Mouse (Mus musculus) activated CD4-positive, CD25-positive, alpha-beta regulatory T cell, adult 4 months (primary cell): ENCODE measurements around the gene Marveld2. TPM values are rescaled to one million over a fixed set of nuclear protein-coding genes. Genes with fewer than 3 reads are reported as not detected.

Experiments used
- ATAC-seq: one replicate; pipeline ENCODE4 v1.8.0; 2017
- polyA plus RNA-seq, 2 experiments: library from polyadenylated mRNA; unstranded; fragments of 100-300 nt; shearing (Covaris generic); gene quantifications; one replicate each; pipeline ENCODE4 v1.2.1; 2017

The Marveld2 gene
- polyA plus RNA-seq, result 1 to 10 TPM; 5.1 to 5.5 TPM

DNA sequence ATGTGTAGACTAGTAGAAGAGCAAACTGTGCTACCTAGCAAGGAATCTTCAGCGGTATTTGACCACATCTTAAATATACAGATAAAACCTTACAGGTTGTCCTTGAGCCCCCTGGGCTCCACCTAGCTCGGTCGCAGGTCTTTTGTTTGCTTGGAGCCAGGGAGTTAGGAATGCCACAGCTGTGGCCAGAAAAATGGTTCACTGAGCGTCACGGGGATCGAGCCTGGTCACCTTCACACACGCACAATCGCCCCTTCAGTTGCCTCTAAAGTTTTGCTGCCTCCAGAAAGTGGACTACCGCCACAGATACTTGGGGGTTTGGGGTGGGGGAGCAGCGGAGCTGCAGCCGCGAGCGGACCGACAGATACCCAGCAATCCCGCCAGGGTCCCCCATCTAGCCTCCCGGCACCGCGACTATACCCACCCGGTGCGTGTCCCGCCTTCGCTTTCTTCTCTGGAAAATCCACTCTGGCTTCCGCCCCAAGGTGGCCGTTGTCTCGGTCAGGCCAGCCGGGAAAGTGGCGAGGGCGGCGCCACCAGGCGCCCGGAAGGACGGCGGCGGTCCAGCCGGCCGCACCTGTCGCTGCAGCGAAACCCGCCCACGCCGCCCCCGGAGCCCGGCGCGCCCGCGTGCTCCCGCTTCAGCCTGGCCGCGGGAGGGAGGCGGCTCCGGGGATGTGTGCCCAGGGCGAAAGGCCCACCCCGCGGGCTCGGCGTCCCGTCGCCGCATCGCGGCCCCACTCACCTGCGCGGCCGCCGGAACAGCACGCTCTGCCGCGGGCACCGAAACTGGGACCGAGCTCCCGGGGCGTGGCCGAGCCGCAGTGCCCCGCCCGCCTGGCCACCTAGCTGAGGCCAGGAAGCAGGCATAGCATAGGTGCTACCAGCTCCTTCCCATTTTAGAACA is at the start of gene Marveld2:
Marveld2 (minus strand) TSS at position 791 of the 907 bp plus-strand sequence.
- peak; percentile 71 for ATAC-seq

DNA sequence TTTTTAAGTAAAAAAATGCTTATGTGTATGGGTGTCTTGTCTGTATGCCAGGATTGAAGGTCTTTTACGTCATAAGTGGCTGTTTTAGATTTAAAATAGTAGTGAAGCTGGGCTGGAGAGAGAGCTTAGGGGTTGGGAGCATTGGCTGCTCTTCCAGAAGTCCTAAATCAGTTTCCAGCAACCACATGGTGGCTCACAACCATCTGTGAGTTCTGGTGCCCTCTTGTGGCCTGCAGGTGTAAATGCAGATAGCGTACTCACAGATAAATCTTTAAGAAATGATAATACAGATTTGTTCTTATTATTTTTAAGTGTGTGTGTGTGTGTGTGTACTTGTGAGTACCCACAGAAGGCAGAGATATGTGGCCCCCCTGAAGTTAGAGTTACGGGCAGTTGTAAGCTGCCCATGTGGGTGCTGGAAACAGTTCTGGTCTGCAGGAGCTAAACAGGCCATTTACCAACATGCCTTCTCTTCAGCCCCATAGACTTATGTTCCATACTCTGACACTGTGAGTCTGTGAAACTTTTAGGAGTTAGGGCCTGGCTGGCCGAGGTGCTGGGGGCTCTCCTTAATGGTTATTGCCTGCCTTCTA is 43.2 kb upstream of the Marveld2 start:
- peak; percentile 62 for ATAC-seq

DNA sequence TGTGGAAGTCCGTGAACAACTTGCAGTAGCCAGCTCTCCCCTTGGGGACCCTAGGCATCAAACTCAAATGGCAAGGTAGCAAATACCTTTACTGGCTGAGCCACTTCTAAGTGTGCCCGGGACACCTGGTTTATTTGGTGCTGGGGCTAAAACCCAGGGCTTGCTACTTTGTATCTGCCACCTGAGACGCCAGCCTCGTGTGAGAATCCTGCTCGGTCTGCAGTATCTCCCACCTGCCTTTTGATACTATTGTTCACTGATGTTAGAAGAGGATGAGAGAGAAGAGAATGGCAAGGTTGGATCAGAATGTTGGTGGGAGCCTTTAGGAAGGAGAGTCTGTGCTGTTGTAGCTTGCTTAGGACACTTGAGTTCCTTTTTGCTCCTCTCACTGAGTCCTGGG is 41.3 kb upstream of the Marveld2 start:
- ATAC-seq, result no peak

DNA sequence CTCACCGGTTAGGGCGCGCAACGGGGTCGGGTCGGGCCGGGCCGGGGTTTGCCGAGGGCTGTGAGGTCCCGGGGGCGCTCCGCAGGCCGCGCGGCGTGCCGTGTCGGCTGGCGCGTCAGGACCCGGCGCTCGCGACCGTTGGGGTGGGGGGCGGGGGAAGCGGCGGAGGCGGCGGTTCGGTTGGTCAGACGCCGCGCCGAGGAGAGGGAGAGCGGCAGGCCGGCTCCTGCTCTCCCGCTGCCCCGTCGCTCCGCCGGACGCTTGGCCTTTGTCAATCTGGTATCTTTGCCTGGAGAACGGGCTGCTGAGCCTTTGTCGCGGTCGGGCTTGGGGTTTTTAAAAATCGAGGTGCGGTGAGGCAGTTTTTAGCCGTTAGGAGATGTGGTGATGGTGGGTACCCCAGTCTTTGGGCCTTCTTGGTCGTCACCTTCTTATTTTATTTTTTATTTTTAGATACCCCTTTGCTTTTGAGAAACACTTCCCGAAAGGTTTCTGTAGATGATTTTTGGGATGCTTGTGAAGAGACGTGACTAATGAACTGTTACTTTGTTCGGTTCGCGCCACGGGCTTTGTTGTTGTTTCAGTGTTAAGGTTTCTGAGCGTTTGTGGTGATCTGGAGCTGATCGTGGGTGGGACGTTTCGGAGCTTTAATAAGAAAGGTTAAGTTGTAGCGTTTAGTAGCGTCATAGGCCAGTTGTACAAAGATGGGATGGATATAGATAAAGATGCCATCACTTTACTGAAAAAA is 34.8 kb upstream of the Marveld2 start, which contains the start of gene Taf9:
Taf9 (plus strand) TSS at position 141 of the 748 bp plus-strand sequence.
- no peak for ATAC-seq

DNA sequence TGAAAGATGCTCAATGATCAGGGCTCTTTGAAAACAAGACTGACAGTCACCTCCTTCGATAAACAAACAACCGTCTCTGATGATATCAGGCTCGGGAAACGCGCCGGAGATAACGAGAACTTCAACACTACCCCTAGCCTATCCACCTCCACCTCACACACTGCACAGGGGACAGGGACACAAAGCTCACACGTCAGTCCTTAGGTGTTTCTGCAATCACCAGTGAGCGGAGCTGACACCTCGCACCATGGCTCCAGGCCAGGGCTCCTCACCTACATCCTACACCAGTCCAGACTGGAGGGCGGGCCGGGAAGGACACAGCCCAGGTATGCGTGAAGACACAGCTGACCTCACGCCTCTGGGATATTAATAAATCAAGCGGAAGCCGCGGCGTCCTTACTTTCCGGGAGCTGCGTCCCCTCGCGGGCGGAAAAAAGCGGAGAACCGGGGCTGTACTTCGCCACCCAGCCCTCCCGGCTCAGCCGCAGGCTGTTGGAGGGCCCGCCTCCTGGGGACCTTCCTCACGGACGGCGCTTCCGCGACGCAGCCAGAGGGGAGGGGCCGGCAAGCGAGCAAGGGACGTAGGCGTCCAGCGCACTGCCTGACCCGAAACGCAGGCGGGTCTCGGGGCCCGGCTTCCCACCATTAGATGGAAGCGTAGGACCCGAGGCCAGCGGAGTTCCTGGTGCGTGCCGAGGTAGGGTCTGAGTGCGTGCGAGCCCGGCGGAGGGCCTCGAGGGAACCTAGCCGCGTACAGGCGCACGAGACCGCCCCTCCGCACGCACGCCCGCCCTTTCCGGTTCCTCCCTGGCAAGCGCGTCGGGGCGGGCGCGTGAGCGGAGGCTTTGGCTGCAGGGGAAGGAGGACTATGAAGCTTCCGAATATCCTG is 34.0 kb upstream of the Marveld2 start, which contains the start of the genes Ak6 and Rad17:
Ak6 (plus strand) TSS at position 430 of the 889 bp plus-strand sequence.
Rad17 (minus strand) TSS at position 502 of the 889 bp plus-strand sequence.
- peak; percentile 86 for ATAC-seq

DNA sequence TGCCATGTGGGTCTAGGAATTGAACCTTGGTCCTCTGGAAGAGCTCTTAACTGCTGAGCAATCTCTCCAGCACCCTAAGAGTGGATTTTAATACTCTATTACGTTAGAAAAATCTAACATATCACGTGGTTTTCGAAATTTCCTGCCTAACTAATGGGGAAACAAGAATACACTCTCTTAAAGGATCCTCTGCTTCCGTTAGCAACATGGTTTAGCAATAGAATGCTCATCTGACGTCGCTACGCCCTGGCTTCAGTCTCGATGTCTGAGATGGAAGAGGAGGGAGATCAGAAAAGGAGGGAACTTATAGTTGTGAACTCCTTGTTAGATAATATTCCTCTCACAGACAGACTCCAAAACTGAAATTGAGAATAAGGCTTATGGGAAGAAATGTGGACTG is 31.5 kb upstream of the Marveld2 start:
- no peak for ATAC-seq

DNA sequence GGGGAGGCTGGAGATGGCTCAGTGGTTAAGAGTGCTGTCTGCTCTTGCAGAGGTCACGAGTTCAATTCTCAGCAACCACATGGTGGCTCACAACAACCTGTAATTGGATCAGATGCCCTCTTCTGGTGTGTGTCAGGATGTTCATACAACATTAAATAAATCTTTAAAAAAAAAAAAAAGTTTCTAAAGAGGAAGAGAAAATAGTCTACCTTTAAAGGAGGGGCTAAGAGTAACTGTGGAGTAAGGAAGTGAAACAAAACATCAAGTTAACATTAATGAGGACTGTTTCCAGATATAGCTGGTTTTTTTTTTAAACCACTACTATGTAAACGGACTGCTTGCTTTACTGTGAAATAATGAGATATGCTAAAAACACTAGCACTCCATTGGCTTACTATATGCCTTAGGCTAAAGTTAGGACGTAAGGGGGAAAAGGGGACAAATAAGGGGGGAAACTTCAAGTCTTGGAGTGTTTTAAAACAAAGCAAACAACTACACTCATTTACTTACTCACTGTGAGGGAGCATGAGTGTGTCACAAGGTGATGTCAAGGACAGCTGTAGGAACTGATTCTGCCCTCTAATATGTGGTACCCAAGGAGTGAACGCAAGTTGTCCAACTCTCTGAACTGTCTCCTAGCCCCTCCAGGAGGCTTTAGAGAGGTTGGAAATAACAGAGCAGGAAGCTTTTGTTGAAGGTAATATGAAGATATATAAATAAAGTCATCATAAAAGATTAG is 25.9 kb upstream of the Marveld2 start:
- ATAC-seq, result no peak

DNA sequence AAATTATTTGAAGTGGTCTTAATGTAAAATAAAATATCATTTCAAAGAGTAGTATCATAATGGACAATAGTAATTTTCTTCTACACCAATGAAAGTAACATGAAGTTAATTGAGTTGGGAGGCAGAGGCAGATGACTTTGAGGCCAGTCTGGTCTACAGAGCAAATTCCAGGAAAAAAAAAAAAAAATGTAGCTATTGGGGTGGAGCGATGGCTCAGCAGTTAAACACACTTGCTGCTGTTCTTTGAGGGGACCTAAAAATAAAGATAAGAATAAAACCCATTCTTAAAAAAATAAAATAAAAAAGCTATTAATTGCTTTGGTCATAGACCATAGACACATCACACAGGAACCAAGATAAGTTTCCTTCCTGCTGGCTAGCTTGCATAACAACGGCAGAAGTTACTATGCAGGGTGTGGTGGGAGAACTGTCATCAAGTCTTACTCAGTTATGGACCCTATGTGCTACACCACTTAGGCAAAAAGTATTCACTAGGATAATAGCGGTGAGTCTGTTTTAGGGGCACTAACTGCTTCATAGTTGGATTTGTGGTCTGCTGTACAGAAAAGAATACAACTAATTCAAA is 17.4 kb upstream of the Marveld2 start:
- no peak for ATAC-seq

DNA sequence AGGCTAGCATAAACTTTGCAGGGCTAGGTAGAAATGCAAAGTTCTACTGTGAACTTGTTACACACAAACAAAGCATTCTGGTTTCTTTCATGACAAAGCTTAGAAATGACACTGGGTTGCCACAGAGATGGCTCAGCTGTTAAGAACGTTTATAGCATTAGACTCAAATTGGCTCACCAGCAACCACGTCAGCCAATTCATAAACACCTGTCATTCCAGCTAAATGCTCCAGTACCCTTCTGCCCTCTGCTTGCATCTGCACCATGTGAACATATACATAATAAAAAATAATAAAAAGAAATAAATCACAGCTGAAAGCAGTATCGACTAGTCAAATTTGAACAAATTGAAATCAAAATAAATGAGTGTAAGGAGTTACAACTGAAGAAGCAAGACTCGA is 5.5 kb upstream of the Marveld2 start:
- ATAC-seq, result no peak

DNA sequence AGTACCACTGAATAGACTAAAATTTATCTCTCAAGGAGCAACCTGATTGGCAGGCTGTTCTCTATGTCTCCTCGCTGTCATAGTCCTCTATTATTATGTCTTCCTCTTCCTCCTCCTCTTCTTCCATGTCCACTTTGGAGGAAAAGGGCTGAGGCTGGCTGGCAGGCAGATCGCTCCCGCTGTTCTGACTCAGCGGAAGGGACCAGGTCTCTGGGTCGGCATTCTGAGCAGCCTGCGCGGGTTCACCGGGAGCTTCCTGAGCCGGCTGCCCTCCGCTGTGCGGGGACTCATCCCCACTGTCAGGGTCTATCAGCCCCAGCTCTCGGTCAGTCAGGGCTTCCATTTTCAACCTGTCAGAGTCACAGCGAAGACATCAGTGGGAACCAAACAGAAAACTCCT is 812 bp upstream of the Marveld2 start:
- no peak for ATAC-seq

DNA sequence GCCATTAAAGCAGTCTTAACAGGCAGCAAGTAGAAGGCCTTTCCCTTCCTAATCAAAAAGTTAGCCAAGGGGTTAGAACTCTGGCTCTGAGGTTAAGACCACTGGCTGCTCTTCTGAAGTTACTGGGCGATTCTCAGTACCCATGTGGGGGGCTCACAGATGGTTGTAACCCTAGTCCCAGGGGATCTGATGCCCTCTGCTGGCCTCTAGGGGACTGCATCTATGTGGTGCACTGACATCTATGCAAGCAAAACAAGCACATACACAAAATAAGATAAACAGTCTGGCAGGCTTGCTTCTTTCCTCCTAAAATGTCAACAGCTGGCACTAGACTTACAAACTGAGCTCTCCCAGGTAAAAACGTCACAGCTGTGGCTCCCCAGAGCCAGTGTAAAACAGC is 3.9 kb downstream of the Marveld2 start:
- ATAC-seq, result no peak

DNA sequence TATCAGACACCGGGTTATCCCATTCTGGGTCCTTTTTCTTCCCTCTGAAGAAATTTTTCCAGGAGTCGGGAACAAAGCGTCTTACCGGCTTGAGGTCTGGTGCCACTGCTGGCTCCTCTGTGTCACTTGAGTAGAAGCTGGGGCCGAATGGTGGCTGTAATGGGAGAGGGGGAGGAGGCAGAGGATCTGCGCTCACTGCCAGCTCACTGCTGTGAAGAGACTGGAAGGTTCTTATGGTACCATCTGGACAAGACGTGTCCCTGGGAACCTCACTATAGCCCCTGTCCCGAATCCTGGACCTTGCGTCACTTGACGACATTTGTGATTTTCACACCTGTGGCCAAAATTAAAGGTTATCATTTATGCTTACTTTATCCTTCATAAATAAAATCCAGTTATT is 4.5 kb downstream of the Marveld2 start:
- ATAC-seq, result no peak

DNA sequence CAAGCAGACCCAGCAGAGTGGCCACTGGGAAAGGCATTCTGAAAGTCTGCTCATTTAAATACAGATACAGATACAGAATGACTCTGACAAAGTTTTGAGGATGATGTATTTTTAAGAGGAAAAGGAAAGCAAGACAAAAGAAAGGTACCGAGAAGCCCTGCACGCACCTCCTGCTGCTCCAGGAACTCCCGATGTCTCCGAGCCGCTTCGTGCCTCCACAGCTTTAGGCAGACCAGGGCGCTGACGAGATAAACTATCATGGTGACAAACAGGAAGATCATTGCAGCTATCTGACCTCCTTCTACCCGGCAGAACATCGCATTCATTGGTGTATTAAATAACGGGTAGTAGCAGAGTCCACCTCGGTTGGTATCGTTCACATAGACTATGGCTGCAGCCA is 5.5 kb downstream of the Marveld2 start:
- ATAC-seq, result no peak

DNA sequence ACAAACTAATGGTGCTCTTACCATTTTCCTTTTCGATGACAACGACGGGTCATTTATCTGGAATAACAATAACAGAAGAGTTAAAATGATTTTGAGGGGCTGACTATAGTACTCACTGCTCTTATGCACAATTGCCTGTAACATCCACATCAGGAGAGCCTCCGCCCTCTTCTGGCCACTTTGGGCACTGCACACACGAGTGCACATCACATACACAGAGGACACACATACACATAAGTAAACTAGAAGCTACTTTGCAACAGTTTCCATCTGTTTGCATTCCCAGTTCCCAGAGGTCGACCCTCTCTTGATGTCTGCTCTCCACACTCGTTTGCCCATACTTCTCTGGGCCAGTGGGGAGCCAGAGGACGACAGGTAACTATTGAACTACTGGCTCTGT is 9.0 kb downstream of the Marveld2 start:
- ATAC-seq, result no peak

DNA sequence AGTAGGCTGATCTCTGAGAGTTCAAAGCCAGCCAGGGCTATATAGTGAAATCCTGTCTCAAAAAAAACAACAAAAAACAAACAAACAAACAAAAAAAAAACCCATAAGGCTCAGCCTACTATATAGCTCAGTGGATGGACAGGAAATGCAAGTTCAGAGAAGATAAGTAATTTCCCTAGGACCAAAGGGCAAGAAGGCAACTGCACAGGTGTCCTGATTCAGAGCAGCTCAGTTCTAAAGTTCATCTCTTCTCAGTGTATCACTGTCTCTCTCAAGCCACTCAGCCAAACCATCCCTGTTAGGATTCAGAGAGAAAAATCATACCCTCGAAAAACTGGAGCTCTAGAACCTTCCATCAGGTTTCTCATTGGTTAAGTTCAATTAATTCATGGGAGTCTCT is 10.9 kb downstream of the Marveld2 start:
- no peak for ATAC-seq

DNA sequence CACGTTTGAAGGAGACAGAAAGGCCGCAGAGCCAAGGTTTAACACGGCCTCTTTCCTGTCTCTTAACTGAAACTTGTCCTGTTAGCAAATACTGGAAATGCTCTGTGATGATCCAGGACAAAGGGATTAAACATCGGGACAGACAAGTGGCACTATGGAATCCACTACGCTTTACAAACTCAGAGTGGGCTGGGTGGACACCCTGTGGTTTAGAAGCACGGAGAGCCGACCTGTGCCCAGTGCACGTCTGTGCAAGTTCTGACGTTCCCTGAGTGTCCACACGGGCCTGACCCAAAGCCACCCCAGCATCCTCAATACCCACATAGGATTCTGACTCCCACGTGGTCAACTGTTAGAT is 13.1 kb downstream of the Marveld2 start:
- no peak for ATAC-seq

DNA sequence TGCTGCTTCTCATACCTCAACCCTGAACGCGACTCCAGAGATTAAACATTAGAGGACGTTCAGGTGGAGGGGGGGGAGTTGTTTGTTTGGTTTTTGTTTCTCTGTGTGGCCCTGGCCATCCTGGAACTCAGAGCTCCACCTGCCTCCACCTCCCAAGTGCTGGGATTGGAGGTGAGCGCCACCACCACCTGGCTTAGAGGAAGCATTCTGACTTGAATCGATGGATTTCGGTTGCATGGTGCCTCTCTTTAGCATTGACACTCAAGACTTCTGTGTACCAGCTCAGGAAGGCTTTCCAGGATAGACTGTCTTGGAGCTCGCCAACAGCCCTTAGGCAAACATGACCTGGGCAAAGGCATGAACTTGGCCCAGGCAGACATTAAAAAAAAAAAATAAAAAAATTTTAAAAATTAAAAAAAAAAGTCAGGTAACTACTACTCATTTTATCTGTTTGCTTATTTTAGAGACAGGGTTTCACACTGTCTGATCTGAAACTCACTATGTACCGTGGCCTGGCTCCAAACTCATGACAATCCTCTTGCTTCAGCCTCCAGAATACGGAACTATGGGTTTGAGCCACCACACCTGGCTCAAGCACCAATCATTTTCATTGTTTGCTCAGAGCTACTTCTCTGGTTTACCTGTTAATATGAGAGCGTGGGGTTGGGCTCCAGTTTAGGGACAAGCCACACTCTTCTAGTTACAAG is 13.6 kb downstream of the Marveld2 start:
- ATAC-seq, result no peak

DNA sequence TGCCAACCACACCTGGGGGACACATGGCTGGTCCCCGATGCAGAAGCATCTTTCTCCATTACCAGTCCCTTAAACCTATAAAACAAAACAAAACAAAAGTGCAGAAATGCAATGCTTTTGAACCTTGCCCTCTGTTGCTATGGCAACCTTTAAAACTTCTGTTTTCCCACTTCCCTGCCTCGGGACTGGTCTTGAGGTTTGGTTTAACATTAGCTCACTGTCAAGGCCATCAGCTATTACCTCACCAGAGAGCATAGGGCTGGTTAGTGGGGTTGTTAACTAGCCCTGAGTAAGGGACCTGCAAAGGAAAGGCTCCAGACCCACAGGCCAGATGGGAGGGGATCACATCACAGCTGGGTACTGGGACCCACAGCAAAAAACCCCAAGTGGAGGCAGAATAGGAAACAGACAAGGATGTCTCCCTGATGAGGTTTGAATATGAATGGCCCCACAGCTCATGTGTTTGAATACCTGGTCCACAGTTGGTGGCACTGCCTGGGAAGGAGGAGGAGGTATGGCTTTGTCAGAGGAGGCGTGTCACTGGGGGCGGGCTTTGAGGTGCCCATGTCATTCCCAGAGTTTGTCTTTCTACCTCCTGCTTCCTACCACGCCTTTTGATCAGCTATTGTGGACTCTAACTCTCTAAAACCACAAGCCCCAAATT is 14.4 kb downstream of the Marveld2 start:
- no peak for ATAC-seq

DNA sequence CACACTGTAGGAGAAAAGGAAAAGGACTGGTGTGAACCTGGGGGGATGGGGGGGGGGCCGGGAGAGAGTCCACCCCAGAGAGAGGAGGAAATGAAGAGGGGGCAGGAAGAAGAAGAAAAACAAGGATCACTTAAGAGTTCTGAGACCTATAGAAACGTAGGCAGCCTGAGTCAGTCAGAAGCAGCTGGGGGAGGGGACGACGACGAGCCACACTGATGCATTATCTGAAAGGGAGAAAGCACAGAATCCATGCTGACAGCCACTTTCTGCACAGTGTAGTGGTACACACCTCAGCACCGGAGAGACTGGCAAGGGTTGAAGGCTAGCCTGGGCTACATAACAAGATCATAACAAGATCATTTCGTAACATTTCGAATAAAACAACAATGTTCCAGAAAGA is 15.7 kb downstream of the Marveld2 start:
- ATAC-seq, result no peak

DNA sequence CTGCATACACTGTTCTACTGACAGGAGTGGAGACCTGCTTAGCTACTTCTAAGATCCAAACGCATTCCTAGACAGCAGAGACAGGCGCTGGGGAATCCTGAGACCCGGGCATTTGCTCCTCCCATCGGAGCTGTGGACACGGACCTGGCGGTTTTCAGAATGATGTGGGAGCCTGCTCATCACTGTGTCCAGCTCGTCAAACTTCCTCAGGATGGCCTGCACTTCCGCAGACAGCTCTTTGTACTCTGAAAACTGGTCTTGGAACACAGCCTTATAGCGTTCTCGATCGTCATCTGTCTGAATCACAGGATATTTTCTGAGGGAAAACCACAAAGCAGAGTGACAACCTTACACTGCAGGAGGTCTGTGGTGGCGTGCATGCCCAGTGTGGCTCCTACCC is 16.5 kb downstream of the Marveld2 start:
- no peak for ATAC-seq
